Mouse (Mus musculus): ENCODE results near the gene Osm.

- no peak for TF ChIP-seq CTCF (conservative IDR thresholded peaks at IDR 0.05 in 1 of 2, IDR thresholded peaks at IDR 0.05 in 1 of 2; ENCODE audit: low read depth in 2 of 2, low read length in 2 of 2)
- no peak for TF ChIP-seq ELF1 (IDR thresholded peaks at IDR 0.05; ENCODE audit: low read depth, low read length)
- no peak for TF ChIP-seq KAT2A (IDR thresholded peaks at IDR 0.05; ENCODE audit: insufficient replicate concordance, low read length)
These were observed 43.5 kb upstream of the Osm start for GRCm38 (mm10) chr11:4192757-4193156.
